Mouse (Mus musculus): ENCODE measurements around the gene Gm17617.
"Not testable (repeated sequence)": the region's sequence is repeated elsewhere in the genome, so short reads cannot be mapped to it uniquely, and the experiment has no call there.

Gm17617 gene

DNA sequence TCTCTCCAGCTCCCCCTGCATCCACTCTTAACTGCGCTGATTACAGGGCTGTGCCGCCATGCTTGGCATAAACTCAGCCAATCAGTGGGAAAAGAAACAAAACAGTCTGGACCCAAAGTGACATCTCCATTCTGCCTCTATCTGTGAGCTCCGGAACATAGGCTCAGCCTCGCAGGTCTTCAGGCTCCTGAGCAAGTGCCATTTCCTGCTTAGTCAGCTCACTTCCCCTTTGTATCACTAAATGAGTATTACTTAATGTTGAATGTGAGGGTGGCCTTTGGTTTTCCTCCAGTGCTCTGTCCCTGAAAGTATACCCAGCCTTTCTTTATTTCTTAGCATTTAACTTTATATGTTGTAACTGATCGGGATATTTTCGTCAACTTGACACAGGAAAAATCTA is 8.4 kb downstream of the Gm17617 start:
- no peak for DNase-seq

DNA sequence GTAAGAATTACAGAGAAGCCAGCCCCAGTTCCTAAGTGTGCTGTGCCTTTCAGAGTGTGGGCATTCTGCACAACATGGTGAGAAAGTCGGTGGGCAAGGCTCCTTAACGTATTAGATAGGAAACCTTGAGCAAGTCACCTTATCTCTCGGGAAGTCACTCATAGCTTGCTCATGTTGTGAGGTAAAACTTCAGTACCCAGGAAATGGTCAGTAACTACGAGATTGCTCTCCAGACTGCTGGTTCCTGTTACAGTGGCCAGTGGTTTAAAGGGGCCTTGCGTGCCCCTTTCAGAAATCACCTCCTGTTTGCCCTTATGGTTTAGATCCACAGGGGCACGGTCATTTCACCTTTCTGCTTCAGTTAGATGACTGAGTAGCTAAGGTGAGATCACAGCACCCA is 19.0 kb downstream of the Gm17617 start:
- no peak for DNase-seq

DNA sequence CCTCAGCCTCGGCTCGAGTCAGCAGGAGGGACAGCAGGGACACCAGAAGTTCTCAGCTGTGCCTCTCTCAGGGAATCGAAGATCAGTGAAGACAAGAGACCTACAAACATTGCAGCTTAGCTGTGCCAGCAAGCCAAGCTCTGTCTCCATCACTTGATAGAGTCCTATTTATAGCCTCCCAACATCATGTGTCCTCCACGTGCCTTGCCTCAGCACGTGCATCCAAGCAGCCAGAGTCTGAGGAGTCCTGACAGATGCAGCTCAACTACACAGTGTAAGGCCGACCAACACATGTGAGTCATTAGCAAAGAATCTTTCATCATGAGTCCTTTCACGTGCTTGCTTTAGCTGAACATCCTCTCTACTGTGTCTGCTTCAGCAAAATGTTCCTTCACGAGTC is 25.7 kb downstream of the Gm17617 start:
- DNase-seq: no peak

DNA sequence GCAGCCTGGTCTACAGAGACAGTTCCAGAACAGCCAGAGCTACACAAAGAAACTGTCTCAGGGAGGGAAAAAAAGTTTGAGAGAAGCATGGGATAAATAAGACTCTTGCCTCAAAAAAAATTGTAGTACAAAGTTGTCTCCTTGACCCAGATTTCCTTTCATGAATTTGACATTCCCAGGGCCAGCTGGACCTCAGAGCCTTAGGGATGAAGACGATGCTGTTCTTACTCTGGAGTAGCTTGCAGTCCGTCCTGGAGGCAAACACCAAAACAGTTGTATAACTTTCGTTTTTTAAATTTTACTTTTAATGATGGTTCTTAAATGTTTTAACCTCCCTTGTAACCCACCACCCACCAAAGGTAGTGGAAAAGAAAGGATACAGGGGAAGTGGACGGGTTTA is 26.2 kb downstream of the Gm17617 start:
- DNase-seq: no peak

DNA sequence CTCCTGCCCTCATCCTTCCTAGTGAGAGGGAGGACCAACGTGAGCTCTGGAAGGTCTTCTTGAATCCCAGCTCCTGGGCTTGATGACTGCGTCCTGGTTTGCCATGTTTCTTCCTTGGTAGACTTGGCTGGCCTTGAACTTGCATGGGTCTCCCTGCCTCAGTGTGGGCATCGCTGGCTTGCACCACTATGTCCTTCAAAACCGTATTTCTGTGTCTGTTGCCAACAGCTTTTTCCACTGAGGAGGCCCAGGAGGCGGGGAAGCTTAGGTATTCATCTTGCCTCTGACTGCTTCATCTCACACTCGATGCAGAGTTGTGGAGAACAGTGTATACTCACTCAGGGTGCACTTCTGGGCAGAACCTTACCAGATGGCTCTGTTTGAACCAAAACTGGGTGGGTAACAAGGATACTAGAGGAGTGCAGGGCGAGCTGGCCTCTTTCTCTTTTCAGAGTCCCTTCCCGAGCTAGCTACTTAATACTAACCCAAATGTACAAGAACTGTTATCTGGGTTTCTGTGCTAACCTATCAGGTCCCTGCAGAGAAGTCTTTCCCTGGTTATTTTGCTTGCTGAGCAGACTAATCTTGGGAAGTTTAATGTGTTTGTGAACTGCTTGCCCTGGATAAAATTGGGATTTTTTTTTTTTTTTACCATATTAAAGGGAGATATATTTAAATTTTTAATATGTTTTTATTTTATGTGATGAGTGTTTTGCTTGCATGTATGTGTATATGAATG is 27.2 kb downstream of the Gm17617 start:
- DNase-seq: peak in 1 of 2 experiments; percentile 10

DNA sequence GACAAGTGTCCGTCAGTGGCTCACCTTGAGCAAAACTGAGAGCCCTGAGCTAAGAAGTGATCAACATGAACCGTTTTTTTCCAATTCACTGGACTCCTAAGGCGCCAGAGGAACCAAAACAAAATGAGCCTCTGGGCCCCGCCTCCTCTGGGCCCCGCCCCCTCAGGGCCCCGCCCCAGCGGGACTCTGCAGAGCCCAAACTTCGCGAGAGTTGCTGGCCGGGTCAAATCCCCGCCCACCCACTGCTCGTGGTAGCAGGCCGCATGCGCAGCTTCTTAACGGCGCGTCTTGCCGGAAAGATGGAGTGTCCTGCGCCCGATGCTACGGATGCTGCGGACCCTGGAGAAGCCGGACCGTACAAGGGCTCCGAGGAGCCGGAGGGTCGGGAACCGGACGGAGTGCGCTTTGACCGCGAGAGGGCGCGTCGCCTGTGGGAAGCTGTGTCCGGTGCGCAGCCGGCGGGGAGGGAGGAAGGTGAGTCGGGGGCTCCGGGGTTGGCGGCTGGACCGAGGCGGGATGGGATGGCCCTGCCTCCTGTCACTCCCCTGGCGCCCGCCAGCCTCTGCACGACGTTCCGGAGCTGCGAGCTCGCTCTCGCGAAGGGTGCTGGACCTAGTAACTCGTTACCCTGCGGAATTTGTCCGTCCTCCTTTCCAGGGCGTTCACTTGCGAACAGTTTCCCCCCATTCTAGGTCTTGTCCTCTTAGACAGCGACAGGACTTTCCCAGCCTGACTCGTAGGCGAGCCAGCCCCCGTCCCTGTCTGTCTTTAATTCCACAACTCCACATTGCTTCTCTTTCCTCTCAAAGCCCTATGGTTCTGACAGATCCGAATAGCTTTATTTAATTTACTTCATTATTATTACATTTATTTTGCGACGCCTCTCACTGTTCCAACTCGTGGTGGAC is 28.0 kb downstream of the Gm17617 start, which contains the start of gene Zfp346:
TSS of gene Zfp346 (plus strand) at position 267 of the 908 bp plus-strand sequence.
- DNase-seq: peak; percentile 95 to 96

DNA sequence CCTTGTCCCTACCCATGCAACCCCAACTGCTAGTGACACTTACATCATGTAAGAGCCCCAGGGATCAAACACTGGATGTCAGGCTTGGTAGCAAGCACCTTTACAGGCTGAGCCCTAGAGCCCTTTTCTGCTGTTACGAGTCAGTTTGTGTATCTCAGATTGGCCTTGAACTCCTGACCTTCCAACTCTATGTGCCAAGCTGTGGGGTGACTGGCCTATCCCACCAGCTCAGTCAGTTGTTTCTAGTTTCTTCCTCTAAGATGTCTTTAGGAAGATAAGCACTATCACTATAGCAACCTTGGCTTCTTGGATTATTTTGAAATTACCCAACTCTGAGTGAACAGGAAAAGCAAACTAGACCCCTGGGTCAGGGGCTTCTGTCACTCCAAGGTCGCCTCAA is 30.0 kb downstream of the Gm17617 start:
- DNase-seq: no peak

DNA sequence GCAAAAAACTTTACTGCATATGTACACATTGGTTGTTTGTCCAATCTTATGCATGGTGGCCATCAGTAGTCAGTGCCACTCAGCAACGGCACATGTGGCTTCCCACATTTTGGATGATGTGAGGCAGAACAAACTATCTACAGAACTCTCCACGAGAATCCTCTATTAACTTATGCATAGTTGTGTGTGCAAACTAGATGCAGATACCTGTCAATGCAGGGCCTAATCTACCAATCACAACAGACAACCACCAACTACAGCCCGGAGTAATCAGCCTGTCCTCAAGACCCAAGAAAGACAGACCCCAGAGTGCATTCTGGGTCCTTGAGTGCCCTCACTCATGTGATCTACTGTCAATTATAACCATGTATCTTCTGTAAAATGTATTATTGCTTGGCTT is 31.0 kb downstream of the Gm17617 start:
- DNase-seq: no peak

DNA sequence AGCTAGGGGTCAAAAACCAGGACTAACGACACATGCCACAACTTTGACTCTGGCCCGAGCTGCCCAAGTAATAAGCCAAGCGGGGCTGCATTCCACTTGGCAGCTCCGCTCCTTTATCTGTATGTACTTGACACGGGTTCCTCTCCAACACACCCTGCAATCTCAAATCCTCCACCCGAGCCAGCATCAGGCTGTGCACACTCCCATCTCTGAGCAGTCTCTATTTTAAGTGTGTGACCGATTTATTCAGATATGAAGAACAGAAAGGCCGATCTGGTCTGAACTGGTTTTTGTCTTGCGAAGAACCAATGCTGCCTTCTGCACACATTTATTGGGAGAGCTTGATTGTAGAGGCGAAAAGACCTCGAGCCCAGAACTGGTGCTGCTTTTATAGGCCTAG is 31.7 kb downstream of the Gm17617 start:
- no peak for DNase-seq

DNA sequence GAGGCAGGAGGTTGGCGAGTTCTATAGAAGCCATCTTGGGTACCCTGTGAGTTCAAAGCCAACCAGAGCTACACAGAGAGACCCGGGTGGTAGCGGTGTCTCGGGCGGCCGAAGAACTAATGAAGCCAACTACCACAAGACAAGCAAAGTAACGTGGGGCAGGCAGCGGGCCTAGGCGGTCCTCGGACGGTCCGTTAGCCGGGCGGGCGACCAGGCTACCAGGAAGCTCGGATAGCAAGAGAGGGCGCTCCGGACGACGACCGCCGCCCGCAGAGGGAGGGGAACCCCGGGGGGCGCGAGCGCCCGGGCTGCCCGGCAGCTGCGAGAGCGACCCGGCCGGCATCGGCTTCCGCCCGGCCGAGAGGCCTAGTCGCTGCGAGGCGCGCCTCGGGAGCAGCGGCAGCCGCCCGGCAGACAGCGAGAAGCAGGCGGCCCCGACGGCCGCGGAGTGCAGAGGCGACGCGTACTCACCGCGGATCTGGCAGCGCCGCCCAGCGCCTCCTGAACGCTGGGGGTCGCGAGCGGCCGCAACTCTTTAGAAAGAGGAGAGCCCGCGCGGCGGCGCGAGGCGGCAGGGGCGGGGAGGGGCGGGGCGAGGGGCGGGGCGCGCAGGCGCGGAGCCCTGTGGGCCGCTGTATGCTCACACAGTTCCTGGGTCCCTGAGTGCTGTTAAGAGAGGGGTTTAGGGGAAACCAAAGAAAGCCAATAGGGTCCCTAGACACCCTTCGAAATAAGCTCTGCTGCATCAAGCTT is 33.4 kb downstream of the Gm17617 start, which contains the start of gene Uimc1:
TSS of gene Uimc1 (minus strand) at position 575 of the 753 bp plus-strand sequence.
- peak; percentile 87 to 91 for DNase-seq

DNA sequence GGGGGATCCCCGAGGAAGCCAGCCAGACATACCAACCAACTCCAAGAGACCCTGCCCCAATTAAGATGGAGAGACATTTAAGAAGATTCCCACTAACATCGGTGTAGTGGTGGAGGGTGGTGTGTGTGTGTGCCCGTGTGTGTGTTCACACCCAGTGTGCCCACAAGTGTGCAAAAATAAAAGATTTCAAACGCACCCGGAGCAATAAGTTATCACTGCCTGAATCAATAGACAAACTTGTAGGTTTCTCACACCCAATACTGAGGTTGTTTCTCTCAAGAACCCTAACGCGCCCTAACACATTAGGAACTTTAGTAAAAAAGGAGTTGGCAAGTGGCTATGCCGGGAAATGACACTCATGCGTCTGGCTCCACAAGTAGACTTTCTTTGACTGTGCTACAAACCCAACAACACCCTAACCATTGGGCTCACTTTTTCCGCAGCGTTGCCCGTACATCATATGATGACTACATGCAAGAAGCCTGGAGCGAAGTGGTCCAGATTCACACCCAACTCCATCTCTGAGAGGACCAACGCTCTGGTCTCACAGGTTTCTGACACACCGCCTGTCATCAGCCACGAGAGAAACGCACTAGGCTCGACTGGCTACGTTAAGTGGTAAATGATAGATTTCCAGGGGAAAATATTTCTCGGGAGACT is 34.2 kb downstream of the Gm17617 start:
- peak in 1 of 2 experiments; percentile 35 for DNase-seq

DNA sequence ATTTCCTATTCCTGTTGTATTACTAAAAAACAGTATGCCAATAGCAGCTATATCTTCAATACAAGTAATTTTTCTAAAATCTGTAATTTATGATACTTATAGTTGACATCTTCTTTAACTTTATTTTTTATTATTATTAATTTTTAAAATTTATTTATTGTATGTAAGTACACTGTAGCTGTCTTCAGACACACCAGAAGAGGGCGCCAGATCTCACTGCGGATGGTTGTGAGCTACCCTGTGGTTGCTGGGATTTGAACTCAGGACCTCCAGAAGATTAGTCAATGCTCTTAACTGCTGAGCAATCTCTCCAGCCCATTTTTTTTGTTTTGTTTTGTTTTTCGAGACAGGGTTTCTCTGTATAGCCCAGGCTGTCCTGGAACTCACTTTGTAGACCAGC is 35.5 kb downstream of the Gm17617 start:
- not testable (repeated sequence) for DNase-seq

DNA sequence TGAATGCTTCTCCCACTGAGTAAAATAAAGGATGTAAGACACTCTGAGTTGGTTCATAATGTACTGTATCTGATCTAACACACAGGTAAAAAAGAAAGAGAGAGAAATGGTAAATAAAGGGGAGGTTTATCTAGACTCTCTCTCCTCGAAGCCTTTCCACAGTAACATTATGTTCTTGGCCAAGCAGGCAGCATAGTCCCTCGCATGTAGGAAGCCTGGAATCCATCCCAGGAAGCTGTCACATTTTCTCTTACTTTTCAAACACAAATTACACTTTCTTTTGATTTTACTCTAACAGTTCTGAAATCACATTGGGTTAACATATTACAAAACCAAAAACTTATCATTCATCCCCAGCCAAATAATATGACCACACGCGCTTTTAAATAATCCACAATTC is 40.8 kb downstream of the Gm17617 start:
- DNase-seq: no peak
